Mouse (Mus musculus) midbrain, postnatal 0 days (tissue): ENCODE measurements around the gene Oser1. TPM values are rescaled to one million over a fixed set of nuclear protein-coding genes. Genes with fewer than 3 reads are reported as not detected.

ENCODE experiments used
- ATAC-seq: fragments of 200-750 bp; cut with Nextera tagmentation; 2 replicates; pipeline ENCODE4 v1.8.0; 2017; ENCODE audit warnings: moderate number of reproducible peaks, mild to moderate bottlenecking, moderate TSS enrichment, moderate library complexity; ENCODE audit not compliant: low FRiP score
- DNase-seq: peaks from one replicate; pipeline ENCODE4 v3.0.0-alpha.2; 2015; ENCODE audit warnings: low spot score
- H3K27ac ChIP-seq: fragments of 300-500 bp; sonication (generic); 2 replicates; pipeline ENCODE4 v1.5.1; 2014; ENCODE audit warnings: low read depth, mild to moderate bottlenecking, low read length, mixed read lengths
- H3K27me3 ChIP-seq: fragments of 300-500 bp; sonication (generic); 2 replicates; pipeline ENCODE4 v1.6.1; 2014; ENCODE audit warnings: low read length, control low read depth, mixed read lengths; ENCODE audit not compliant: insufficient read depth
- H3K36me3 ChIP-seq: fragments of 300-500 bp; sonication (generic); 2 replicates; pipeline ENCODE4 v1.6.1; 2014; ENCODE audit warnings: low read length, control low read depth, mixed read lengths; ENCODE audit not compliant: insufficient read depth
- H3K4me1 ChIP-seq: fragments of 300-500 bp; sonication (generic); 2 replicates; pipeline ENCODE4 v1.6.1; 2014; ENCODE audit warnings: mild to moderate bottlenecking, control low read depth, antibody characterized with exemption, low read length, mixed read lengths; ENCODE audit not compliant: insufficient read depth
- H3K4me2 ChIP-seq: fragments of 300-500 bp; sonication (generic); 2 replicates; pipeline ENCODE4 v1.6.1; 2014; ENCODE audit warnings: low read depth, mild to moderate bottlenecking, low read length, mixed read lengths; ENCODE audit not compliant: poor library complexity, severe bottlenecking
- H3K4me3 ChIP-seq: fragments of 300-500 bp; sonication (generic); 2 replicates; pipeline ENCODE4 v1.5.1; 2014; ENCODE audit warnings: low read depth, mild to moderate bottlenecking, low read length, moderate library complexity
- H3K9ac ChIP-seq: fragments of 300-500 bp; sonication (generic); replicated peaks from 2 replicates; pipeline ENCODE4 v1.6.1; 2014; ENCODE audit warnings: mild to moderate bottlenecking, low read length, moderate library complexity, mixed read lengths; ENCODE audit not compliant: poor library complexity, severe bottlenecking
- H3K9me3 ChIP-seq: fragments of 300-500 bp; sonication (generic); 2 replicates; pipeline ENCODE4 v1.6.1; 2016; ENCODE audit warnings: low read length, control low read depth
- CTCF ChIP-seq: IDR thresholded peaks from 2 replicates; pipeline ENCODE4 v1.5.1; 2016; ENCODE audit warnings: antibody characterized with exemption, mild to moderate bottlenecking
- WGBS: fragments of 180-500 bp; shearing (Covaris S2); extraction: QIAGEN DNeasy Blood & Tissue Kit; methylation state at CpG from one replicate; pipeline ENCODE4 v1.1.7; 2014; 5-methylcytosine and 5-hydroxymethylcytosine counted together
- polyA plus RNA-seq: library from polyadenylated mRNA; unstranded; fragments of >200 nt; fragmentation: Nextera tagmentation; extraction: Ambion mirVana; gene quantifications from 2 replicates; pipeline ENCODE4 v1.2.1, GENCODE M21; 2015
- total RNA-seq: library from RNA; depleted of rRNA; stranded (reverse); fragments of >200 nt; gene quantifications from 2 replicates; pipeline ENCODE4 v1.2.3, GENCODE M21; 2014; rRNA removed

The Oser1 gene
- total RNA-seq (27.6 and 29.9 TPM in 2 replicates), polyA plus RNA-seq (63.8 and 64.7 TPM in 2 replicates)

GRCm38 (mm10) chr2:163424597-163424996 lies at the start of gene Oser1:
TSS of gene Oser1 (minus strand) at chr2:163424697.
- no peak within 1 kb of the TSS for H3K9ac ChIP-seq
- no peaks in the 10 kb centered on the region for H3K27me3 ChIP-seq
- 68% methylated on average over 6 of the region's 6 CpGs for WGBS
- H3K9me3 ChIP-seq = no peaks in the 10 kb centered on the region
- H3K4me1 ChIP-seq = peaks cover 4% of the 10 kb centered on the region; the same call in 1 of the 2 replicates
- H3K4me2 ChIP-seq = no peak within 1 kb of the TSS
- no peak for TF ChIP-seq CTCF
- DNase-seq (no peak), ATAC-seq (no peak)
- H3K4me3 ChIP-seq = no peak within 1 kb of the TSS
- H3K36me3 ChIP-seq = no peaks in the 10 kb centered on the region
- no peak within 1 kb of the TSS for H3K27ac ChIP-seq

GRCm38 (mm10) chr2:163472466-163472851 lies 48.0 kb upstream of the Oser1 start, which contains the start of gene Fitm2:
TSS of gene Fitm2 (minus strand) at chr2:163472629.
- WGBS = under 1% methylated on average over 30 of the region's 30 CpGs
- 0 out of 2 replicates have a peak, but pooled peaks cover 8% of the 10 kb centered on the region for H3K4me1 ChIP-seq
- H3K36me3 ChIP-seq = peaks cover 22% of the 10 kb centered on the region
- H3K27me3 ChIP-seq = no peaks in the 10 kb centered on the region; the same call in 1 of the 2 replicates
- H3K27ac ChIP-seq = peak within 1 kb of the TSS; percentile 75
- no peaks in the 10 kb centered on the region for H3K9me3 ChIP-seq
- peak within 1 kb of the TSS; percentile 86 for H3K4me2 ChIP-seq
- peak within 1 kb of the TSS; percentile 93 for H3K4me3 ChIP-seq
- peak; percentile 97 for DNase-seq
- TF ChIP-seq CTCF = peak; percentile 100
- peak; percentile 94 for ATAC-seq
- H3K9ac ChIP-seq = peak within 1 kb of the TSS; percentile 73

DNA sequence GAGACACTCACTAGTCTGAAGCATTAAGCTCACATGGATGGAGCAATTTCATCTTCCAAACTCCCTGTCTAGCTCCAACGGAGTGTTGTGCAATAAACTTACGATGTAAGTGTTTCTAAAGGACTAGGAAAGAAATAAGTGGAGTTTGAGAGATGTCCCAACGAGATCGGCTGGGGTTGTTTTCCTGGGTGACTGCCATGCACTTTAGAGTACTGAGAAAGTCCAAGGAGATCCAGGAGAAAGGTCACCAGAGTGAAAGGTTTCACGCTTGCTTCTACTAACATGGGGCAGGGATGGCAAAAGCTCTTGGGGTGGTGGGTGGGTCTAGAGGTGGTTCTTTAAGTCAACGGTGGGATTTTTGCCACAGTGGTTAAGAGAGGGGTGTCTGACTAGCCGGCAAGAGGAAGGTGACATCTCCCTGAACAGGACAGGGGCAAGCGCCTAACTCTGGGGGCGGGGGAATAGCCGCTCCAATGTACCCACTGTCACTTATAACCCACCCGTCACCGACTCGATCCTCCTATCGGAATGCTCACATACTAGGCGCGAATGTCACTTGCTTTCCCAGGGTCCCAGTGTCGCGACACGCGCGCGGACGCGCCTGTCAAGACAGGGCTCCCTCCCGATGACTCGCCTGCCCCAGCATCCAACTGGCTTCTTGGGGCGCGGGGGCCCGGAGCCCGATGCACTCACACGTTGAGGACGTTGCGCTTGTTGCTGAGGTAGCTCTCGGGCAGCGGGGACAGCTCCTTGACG lies 47.4 kb upstream of the Oser1 start:
- Histone ChIP-seq H3K4me1 (0 out of 2 replicates have a peak, but pooled peaks cover 8% of the 10 kb centered on the region), H3K36me3 (peaks cover 23% of the 10 kb centered on the region), H3K9me3 (no peaks in the 10 kb centered on the region), H3K27ac (peak overlapping the region; percentile 75), H3K27me3 (no peaks in the 10 kb centered on the region; the same call in 1 of the 2 replicates), H3K4me3 (peak overlapping the region; percentile 93), H3K9ac (peak overlapping the region; percentile 73), H3K4me2 (peak overlapping the region; percentile 86)
- TF ChIP-seq CTCF = no peak
- no peak for DNase-seq
- WGBS = 5% methylated on average over 36 of the region's 36 CpGs
- peak; percentile 79 for ATAC-seq

GRCm38 (mm10) chr2:163471136-163471535 lies 46.6 kb upstream of the Oser1 start:
- DNase-seq = no peak
- WGBS = 85% methylated on average over 3 of the region's 3 CpGs
- H3K9ac ChIP-seq = no peak overlapping the region; the same call in 1 of the 2 replicates

DNA sequence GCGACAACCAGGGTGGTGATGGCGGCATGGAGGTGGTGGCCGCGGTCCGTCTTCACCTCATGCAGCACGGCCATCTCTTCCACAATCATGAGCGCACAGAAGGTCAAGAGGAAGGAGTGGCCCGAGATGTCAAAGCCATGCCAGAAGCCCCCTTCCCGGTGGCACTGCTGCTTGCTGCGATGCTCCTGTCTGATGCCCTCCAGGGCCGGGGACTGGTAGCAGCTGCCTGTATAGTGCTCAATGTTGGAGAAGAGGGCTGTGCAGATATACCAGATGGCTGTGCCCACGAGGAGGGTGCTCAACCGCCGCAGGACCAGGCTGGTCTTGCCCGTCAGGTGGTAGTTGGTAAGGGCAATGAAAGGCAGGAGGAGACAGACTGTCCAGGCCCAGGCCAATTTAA lies 45.2 kb upstream of the Oser1 start:
- peaks cover 29% of the 10 kb centered on the region for H3K36me3 ChIP-seq
- H3K4me3 ChIP-seq = no peak overlapping the region
- H3K9ac ChIP-seq = no peak overlapping the region
- H3K4me2 ChIP-seq = no peak overlapping the region
- ATAC-seq (no peak), DNase-seq (no peak)
- H3K4me1 ChIP-seq = 0 out of 2 replicates have a peak, but pooled peaks cover 8% of the 10 kb centered on the region
- 96% methylated on average over 15 of the region's 15 CpGs for WGBS
- no peaks in the 10 kb centered on the region; the same call in 1 of the 2 replicates for H3K27me3 ChIP-seq
- no peak for TF ChIP-seq CTCF
- no peaks in the 10 kb centered on the region for H3K9me3 ChIP-seq
- H3K27ac ChIP-seq = no peak overlapping the region

More at GRCm38 (mm10) chr2:163471136-163471535, 46.6 kb upstream of the Oser1 start:
- peak overlapping the region; percentile 93; the same call in 1 of the 2 replicates for H3K4me3 ChIP-seq
- no peak overlapping the region for H3K27ac ChIP-seq
- peaks cover 29% of the 10 kb centered on the region for H3K36me3 ChIP-seq
- no peaks in the 10 kb centered on the region; the same call in 1 of the 2 replicates for H3K27me3 ChIP-seq
- H3K9me3 ChIP-seq = no peaks in the 10 kb centered on the region
- 0 out of 2 replicates have a peak, but pooled peaks cover 8% of the 10 kb centered on the region for H3K4me1 ChIP-seq
- ATAC-seq = no peak
- TF ChIP-seq CTCF = no peak
- peak overlapping the region; percentile 86 for H3K4me2 ChIP-seq

DNA sequence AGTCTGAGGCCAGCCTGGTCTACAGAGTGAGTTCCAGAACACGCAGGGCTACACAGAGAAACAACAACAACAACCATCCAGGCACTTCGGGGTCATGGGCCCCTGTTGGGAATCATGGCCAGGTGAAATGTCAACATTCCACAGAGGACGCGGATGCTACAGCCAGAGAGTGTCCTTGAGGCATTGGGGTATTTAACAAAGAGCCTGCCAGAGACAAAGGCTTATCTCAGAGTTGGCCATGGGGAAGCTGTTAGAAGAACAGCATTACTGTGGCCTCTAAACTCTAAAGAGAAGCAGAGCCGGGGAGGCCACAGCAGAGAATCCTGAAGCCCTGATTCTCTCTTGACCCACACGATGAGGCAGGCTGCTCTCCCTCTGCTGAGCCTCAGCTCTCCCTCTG lies 44.4 kb upstream of the Oser1 start:
- DNase-seq (no peak), ATAC-seq (no peak)
- H3K36me3 ChIP-seq = peaks cover 29% of the 10 kb centered on the region
- H3K27ac ChIP-seq = no peak overlapping the region
- WGBS = 97% methylated on average over 6 of the region's 6 CpGs
- no peak overlapping the region for H3K4me2 ChIP-seq
- H3K27me3 ChIP-seq = no peaks in the 10 kb centered on the region; the same call in 1 of the 2 replicates
- H3K9ac ChIP-seq = no peak overlapping the region
- no peak overlapping the region for H3K4me3 ChIP-seq
- TF ChIP-seq CTCF = no peak
- no peaks in the 10 kb centered on the region for H3K9me3 ChIP-seq
- 0 out of 2 replicates have a peak, but pooled peaks cover 8% of the 10 kb centered on the region for H3K4me1 ChIP-seq
